Mouse (Mus musculus): ENCODE measurements around the gene Kctd2. TPM values are rescaled to one million over a fixed set of nuclear protein-coding genes. Genes with fewer than 3 reads are reported as not detected.
A peak's percentile ranks its signal among the peaks of the same experiment; 100 is the strongest.

Gene Kctd2
- polyA plus RNA-seq, 1 experiment from 2014 or later: 25.3 TPM

GRCm38 (mm10) chr11:115427482-115428331, 7.8 kb downstream of the Kctd2 start:
- Histone ChIP-seq H3K9ac (replicated peaks) (no peak overlapping the region; the same call in 1 of the 2 replicates), H3K9me3 (no peaks in the 10 kb centered on the region), H3K4me3 (replicated peaks) (no peak overlapping the region), H3K36me3 (peaks cover 80% of the 10 kb centered on the region), H3K27ac (peak overlapping the region; percentile 71), H3K27me3 (no peaks in the 10 kb centered on the region), H3K4me1 (replicated peaks) (peaks cover 12% of the 10 kb centered on the region), H3K4me2 (replicated peaks) (peak overlapping the region; percentile 31)
- 33% methylated on average over 20 of the region's 20 CpGs for WGBS
- peak; percentile 80 for ATAC-seq

GRCm38 (mm10) chr11:115429307-115429706, 9.4 kb downstream of the Kctd2 start:
- WGBS: 88% methylated on average over 7 of the region's 7 CpGs
- peaks cover 12% of the 10 kb centered on the region for H3K4me1 ChIP-seq (replicated peaks)

GRCm38 (mm10) chr11:115430561-115430960, 10.6 kb downstream of the Kctd2 start:
- Histone ChIP-seq H3K9ac (replicated peaks) (no peak overlapping the region), H3K9me3 (no peaks in the 10 kb centered on the region), H3K4me1 (replicated peaks) (peaks cover 15% of the 10 kb centered on the region), H3K36me3 (peaks cover 68% of the 10 kb centered on the region), H3K27me3 (no peaks in the 10 kb centered on the region), H3K4me2 (replicated peaks) (no peak overlapping the region), H3K27ac (no peak overlapping the region), H3K4me3 (replicated peaks) (no peak overlapping the region)
- WGBS: 94% methylated on average over 6 of the region's 6 CpGs
- no peak for ATAC-seq

More at GRCm38 (mm10) chr11:115429307-115429706, 9.4 kb downstream of the Kctd2 start:
- no peaks in the 10 kb centered on the region for H3K9me3 ChIP-seq
- no peak overlapping the region for H3K27ac ChIP-seq
- no peak overlapping the region for H3K9ac ChIP-seq (replicated peaks)
- H3K36me3 ChIP-seq: peaks cover 81% of the 10 kb centered on the region
- ATAC-seq: no peak
- H3K4me3 ChIP-seq (replicated peaks): no peak overlapping the region
- no peak overlapping the region for H3K4me2 ChIP-seq (replicated peaks)
- H3K27me3 ChIP-seq: no peaks in the 10 kb centered on the region

GRCm38 (mm10) chr11:115432814-115433213, 12.9 kb downstream of the Kctd2 start:
- peaks cover 49% of the 10 kb centered on the region for H3K36me3 ChIP-seq
- no peaks in the 10 kb centered on the region for H3K9me3 ChIP-seq
- H3K27me3 ChIP-seq: no peaks in the 10 kb centered on the region
- no peak overlapping the region for H3K27ac ChIP-seq
- no peak for ATAC-seq
- H3K4me3 ChIP-seq (replicated peaks): no peak overlapping the region
- no peak overlapping the region for H3K9ac ChIP-seq (replicated peaks)
- no peak overlapping the region for H3K4me2 ChIP-seq (replicated peaks)
- WGBS: 83% methylated on average over 4 of the region's 4 CpGs
- peaks cover 19% of the 10 kb centered on the region for H3K4me1 ChIP-seq (replicated peaks)

- Histone ChIP-seq H3K27ac (no peak overlapping the region), H3K36me3 (peaks cover 49% of the 10 kb centered on the region), H3K27me3 (no peaks in the 10 kb centered on the region), H3K4me1 (replicated peaks) (peaks cover 16% of the 10 kb centered on the region), H3K9me3 (no peaks in the 10 kb centered on the region), H3K9ac (replicated peaks) (no peak overlapping the region), H3K4me2 (replicated peaks) (no peak overlapping the region), H3K4me3 (replicated peaks) (no peak overlapping the region)
- WGBS: 83% methylated on average over 6 of the region's 6 CpGs
- ATAC-seq: no peak
Observed at GRCm38 (mm10) chr11:115433342-115433741, 13.4 kb downstream of the Kctd2 start.

GRCm38 (mm10) chr11:115435596-115436337, 15.8 kb downstream of the Kctd2 start:
- ATAC-seq: peak; percentile 71; the same call in 1 of the 2 replicates
- Histone ChIP-seq H3K27me3 (no peaks in the 10 kb centered on the region), H3K4me1 (replicated peaks) (peaks cover 16% of the 10 kb centered on the region), H3K27ac (no peak overlapping the region), H3K4me3 (replicated peaks) (peak overlapping the region; percentile 31), H3K9me3 (no peaks in the 10 kb centered on the region), H3K36me3 (peaks cover 26% of the 10 kb centered on the region), H3K4me2 (replicated peaks) (peak overlapping the region; percentile 61), H3K9ac (replicated peaks) (peak overlapping the region; percentile 58)
- WGBS: 3% methylated on average over 31 of the region's 31 CpGs

GRCm38 (mm10) chr11:115437571-115438122, 17.7 kb downstream of the Kctd2 start:
- H3K36me3 ChIP-seq: peaks cover 7% of the 10 kb centered on the region
- H3K9me3 ChIP-seq: no peaks in the 10 kb centered on the region
- WGBS: 90% methylated on average over 5 of the region's 5 CpGs
- H3K9ac ChIP-seq (replicated peaks): no peak overlapping the region
- H3K27ac ChIP-seq: no peak overlapping the region
- H3K4me3 ChIP-seq (replicated peaks): no peak overlapping the region
- H3K27me3 ChIP-seq: no peaks in the 10 kb centered on the region
- ATAC-seq: no peak
- no peak overlapping the region for H3K4me2 ChIP-seq (replicated peaks)
- peaks cover 16% of the 10 kb centered on the region for H3K4me1 ChIP-seq (replicated peaks)

GRCm38 (mm10) chr11:115439326-115439725, 19.4 kb downstream of the Kctd2 start:
- 91% methylated on average over 3 of the region's 3 CpGs for whole genome bisulfite sequencing

GRCm38 (mm10) chr11:115439906-115440595, 20.1 kb downstream of the Kctd2 start, which contains the start of gene Trim80:
Trim80 (plus strand) TSS chr11:115440545.
- no peaks in the 10 kb centered on the region for H3K9me3 ChIP-seq
- H3K36me3 ChIP-seq: no peaks in the 10 kb centered on the region
- no peak within 1 kb of the TSS for H3K4me2 ChIP-seq (replicated peaks)
- H3K4me3 ChIP-seq (replicated peaks): no peak within 1 kb of the TSS
- WGBS: 94% methylated on average over 9 of the region's 9 CpGs
- H3K9ac ChIP-seq (replicated peaks): no peak within 1 kb of the TSS
- H3K4me1 ChIP-seq (replicated peaks): peaks cover 16% of the 10 kb centered on the region
- H3K27ac ChIP-seq: no peak within 1 kb of the TSS
- H3K27me3 ChIP-seq: no peaks in the 10 kb centered on the region
- no peak for ATAC-seq

More at GRCm38 (mm10) chr11:115439326-115439725, 19.4 kb downstream of the Kctd2 start:
- Histone ChIP-seq H3K27me3 (no peaks in the 10 kb centered on the region), H3K27ac (no peak overlapping the region), H3K36me3 (no peaks in the 10 kb centered on the region), H3K9ac (replicated peaks) (no peak overlapping the region), H3K9me3 (no peaks in the 10 kb centered on the region), H3K4me3 (replicated peaks) (no peak overlapping the region), H3K4me1 (replicated peaks) (peaks cover 16% of the 10 kb centered on the region), H3K4me2 (replicated peaks) (no peak overlapping the region)
- no peak for ATAC-seq

GRCm38 (mm10) chr11:115441417-115441816, 21.5 kb downstream of the Kctd2 start:
- Histone ChIP-seq H3K27ac (no peak overlapping the region), H3K9me3 (no peaks in the 10 kb centered on the region), H3K4me3 (replicated peaks) (no peak overlapping the region), H3K4me1 (replicated peaks) (peaks cover 4% of the 10 kb centered on the region), H3K9ac (replicated peaks) (no peak overlapping the region), H3K27me3 (no peaks in the 10 kb centered on the region), H3K36me3 (no peaks in the 10 kb centered on the region), H3K4me2 (replicated peaks) (no peak overlapping the region)
- 54% methylated on average over 15 of the region's 15 CpGs for WGBS
- no peak for ATAC-seq

GRCm38 (mm10) chr11:115446906-115447305, 27.0 kb downstream of the Kctd2 start:
- no peaks in the 10 kb centered on the region for H3K4me1 ChIP-seq (replicated peaks)
- no peak for ATAC-seq
- H3K27ac ChIP-seq: no peak overlapping the region
- no peak overlapping the region for H3K4me2 ChIP-seq (replicated peaks)
- no peaks in the 10 kb centered on the region for H3K27me3 ChIP-seq
- WGBS: 86% methylated on average over 3 of the region's 3 CpGs
- no peak overlapping the region for H3K4me3 ChIP-seq (replicated peaks)
- no peaks in the 10 kb centered on the region for H3K36me3 ChIP-seq
- H3K9ac ChIP-seq (replicated peaks): no peak overlapping the region
- H3K9me3 ChIP-seq: no peaks in the 10 kb centered on the region

Measured in midbrain, embryonic 13.5 days (tissue).